Mouse (Mus musculus) testis, adult 2 months (tissue): ENCODE results near the gene Thegl.

ENCODE experiments used
- CTCF ChIP-seq: fragments of 200-500 bp; IDR thresholded peaks from 2 replicates; pipeline ENCODE4 v1.5.1; 2012; ENCODE audit warnings: low read depth, mild to moderate bottlenecking, inconsistent platforms, low read length, moderate library complexity; ENCODE audit not compliant: control insufficient read depth, insufficient read depth, insufficient replicate concordance
- POLR2A ChIP-seq: fragments of 200-500 bp; IDR thresholded peaks from 2 replicates; pipeline ENCODE4 v1.6.1; 2012; ENCODE audit warnings: low read depth, mild to moderate bottlenecking, inconsistent platforms, low read length, moderate library complexity; ENCODE audit not compliant: control insufficient read depth

DNA sequence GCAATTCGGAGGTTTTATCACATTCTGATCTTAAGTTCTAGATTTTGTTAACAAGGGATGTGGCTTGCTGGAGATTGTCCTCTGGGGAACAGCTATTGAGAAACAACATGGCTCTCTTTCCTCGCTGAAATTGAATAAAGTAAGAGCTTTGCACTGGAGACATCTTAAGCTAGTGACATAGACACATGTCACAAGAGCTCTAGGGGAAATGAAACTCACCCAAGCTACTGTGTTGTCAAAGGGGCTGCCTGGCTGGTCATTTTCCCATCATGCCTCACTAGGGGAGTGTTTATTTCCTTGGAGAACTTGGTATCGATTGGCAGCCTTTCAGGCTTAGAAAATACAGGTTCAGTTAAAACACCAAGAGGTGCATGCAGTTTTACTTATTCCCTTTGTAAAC lies 2.7 kb upstream of the Thegl start:
- TF ChIP-seq POLR2A (no peak), CTCF (no peak)
